Mouse (Mus musculus): ENCODE data around the gene Xrcc3.

The Xrcc3 gene

GRCm38 (mm10) chr12:111770651-111771050 is 43.0 kb downstream of the Xrcc3 start:
- Histone ChIP-seq H3K27me3 (ENCODE audit: control insufficient read depth, insufficient read depth, low read length, poor library complexity, severe bottlenecking) (no peaks in the 10 kb centered on the region), H3K36me3 (ENCODE audit: control insufficient read depth, insufficient read depth, low read length, poor library complexity, severe bottlenecking) (peaks cover 5% of the 10 kb centered on the region)
- no peak for DNase-seq (ENCODE audit: low read depth, low spot score)

GRCm38 (mm10) chr12:111769816-111770577 is 43.7 kb downstream of the Xrcc3 start:
- no peaks in the 10 kb centered on the region for H3K27me3 ChIP-seq (ENCODE audit: control insufficient read depth, insufficient read depth, low read length, poor library complexity, severe bottlenecking)
- H3K36me3 ChIP-seq (ENCODE audit: control insufficient read depth, insufficient read depth, low read length, poor library complexity, severe bottlenecking), result peaks cover 5% of the 10 kb centered on the region
- DNase-seq (ENCODE audit: low read depth, low spot score), result no peak

GRCm38 (mm10) chr12:111769306-111769705 is 44.4 kb downstream of the Xrcc3 start:
- DNase-seq (ENCODE audit: low read depth, low spot score), result no peak
- peaks cover 5% of the 10 kb centered on the region for H3K36me3 ChIP-seq (ENCODE audit: control insufficient read depth, insufficient read depth, low read length, poor library complexity, severe bottlenecking)
- no peaks in the 10 kb centered on the region for H3K27me3 ChIP-seq (ENCODE audit: control insufficient read depth, insufficient read depth, low read length, poor library complexity, severe bottlenecking)

- peaks cover 5% of the 10 kb centered on the region; the same call in 1 of the 2 replicates for H3K36me3 ChIP-seq (ENCODE audit: control insufficient read depth, insufficient read depth, low read length, poor library complexity, severe bottlenecking)
- DNase-seq (ENCODE audit: low read depth, low spot score), result no peak
- no peaks in the 10 kb centered on the region for H3K27me3 ChIP-seq (ENCODE audit: control insufficient read depth, insufficient read depth, low read length, poor library complexity, severe bottlenecking)
These were observed 45.2 kb downstream of the Xrcc3 start for GRCm38 (mm10) chr12:111768322-111768928.

- no peaks in the 10 kb centered on the region for H3K27me3 ChIP-seq (ENCODE audit: control insufficient read depth, insufficient read depth, low read length, poor library complexity, severe bottlenecking)
- H3K36me3 ChIP-seq (ENCODE audit: control insufficient read depth, insufficient read depth, low read length, poor library complexity, severe bottlenecking), result no peaks in the 10 kb centered on the region; the same call in 1 of the 2 replicates
- DNase-seq (ENCODE audit: low read depth, low spot score), result no peak
These were observed 47.1 kb downstream of the Xrcc3 start for GRCm38 (mm10) chr12:111766313-111767236.

GRCm38 (mm10) chr12:111762620-111763280 is 50.9 kb downstream of the Xrcc3 start:
- Histone ChIP-seq H3K36me3 (ENCODE audit: control insufficient read depth, insufficient read depth, low read length, poor library complexity, severe bottlenecking) (no peaks in the 10 kb centered on the region), H3K27me3 (ENCODE audit: control insufficient read depth, insufficient read depth, low read length, poor library complexity, severe bottlenecking) (no peaks in the 10 kb centered on the region)
- DNase-seq (ENCODE audit: low read depth, low spot score), result no peak

- no peaks in the 10 kb centered on the region for H3K36me3 ChIP-seq (ENCODE audit: control insufficient read depth, insufficient read depth, low read length, poor library complexity, severe bottlenecking)
- H3K27me3 ChIP-seq (ENCODE audit: control insufficient read depth, insufficient read depth, low read length, poor library complexity, severe bottlenecking), result no peaks in the 10 kb centered on the region
- no peak for DNase-seq (ENCODE audit: low read depth, low spot score)
These were observed 53.3 kb downstream of the Xrcc3 start for GRCm38 (mm10) chr12:111760306-111760908.

- H3K27me3 ChIP-seq (ENCODE audit: control insufficient read depth, insufficient read depth, low read length, poor library complexity, severe bottlenecking), result no peaks in the 10 kb centered on the region
- no peak for DNase-seq (ENCODE audit: low read depth, low spot score)
These were observed 54.3 kb downstream of the Xrcc3 start for GRCm38 (mm10) chr12:111759176-111760061.

GRCm38 (mm10) chr12:111758381-111759175 is 55.1 kb downstream of the Xrcc3 start, which contains the start of gene Klc1:
Klc1 (plus strand) TSS chr12:111758849.
- H3K36me3 ChIP-seq (ENCODE audit: control insufficient read depth, insufficient read depth, low read length, poor library complexity, severe bottlenecking), result no peaks in the 10 kb centered on the region
- DNase-seq (ENCODE audit: low read depth, low spot score), result peak; percentile 77
- no peaks in the 10 kb centered on the region for H3K27me3 ChIP-seq (ENCODE audit: control insufficient read depth, insufficient read depth, low read length, poor library complexity, severe bottlenecking)

More at GRCm38 (mm10) chr12:111759176-111760061, 54.3 kb downstream of the Xrcc3 start:
- H3K36me3 ChIP-seq (ENCODE audit: control insufficient read depth, insufficient read depth, low read length, poor library complexity, severe bottlenecking), result no peaks in the 10 kb centered on the region

- no peak for DNase-seq (ENCODE audit: low read depth, low spot score)
- H3K27me3 ChIP-seq (ENCODE audit: control insufficient read depth, insufficient read depth, low read length, poor library complexity, severe bottlenecking), result no peaks in the 10 kb centered on the region
- no peaks in the 10 kb centered on the region for H3K36me3 ChIP-seq (ENCODE audit: control insufficient read depth, insufficient read depth, low read length, poor library complexity, severe bottlenecking)
These were observed 55.9 kb downstream of the Xrcc3 start for GRCm38 (mm10) chr12:111757561-111758325.

GRCm38 (mm10) chr12:111756698-111757082 is 57.0 kb downstream of the Xrcc3 start:
- no peak for DNase-seq (ENCODE audit: low read depth, low spot score)
- Histone ChIP-seq H3K27me3 (ENCODE audit: control insufficient read depth, insufficient read depth, low read length, poor library complexity, severe bottlenecking) (no peaks in the 10 kb centered on the region), H3K36me3 (ENCODE audit: control insufficient read depth, insufficient read depth, low read length, poor library complexity, severe bottlenecking) (no peaks in the 10 kb centered on the region)

- no peaks in the 10 kb centered on the region for H3K36me3 ChIP-seq (ENCODE audit: control insufficient read depth, insufficient read depth, low read length, poor library complexity, severe bottlenecking)
- no peaks in the 10 kb centered on the region for H3K27me3 ChIP-seq (ENCODE audit: control insufficient read depth, insufficient read depth, low read length, poor library complexity, severe bottlenecking)
- DNase-seq (ENCODE audit: low read depth, low spot score), result no peak
These were observed 57.5 kb downstream of the Xrcc3 start for GRCm38 (mm10) chr12:111756082-111756697.
